Mouse (Mus musculus) left cerebral cortex, postnatal 4 days (tissue): ENCODE results near the gene Intu. TPM values are rescaled to one million over a fixed set of nuclear protein-coding genes. Genes with fewer than 3 reads are reported as not detected.

Experiments
- DNase-seq: peaks from one replicate; pipeline ENCODE4 v3.0.0-alpha.2; 2022
- intact Hi-C: fragments of 180-260 bp; cut with DNase I; formaldehyde crosslinking; loops from one replicate; pipeline ENCODE4 v1.15.1; 2025
- total RNA-seq, 2 experiments: library from RNA; stranded (reverse); gene quantifications; 2 replicates each; pipeline ENCODE4 v1.2.3; 2021

Intu gene
- 1 to 10 TPM; 5.5 to 8.0 TPM for total RNA-seq

DNA sequence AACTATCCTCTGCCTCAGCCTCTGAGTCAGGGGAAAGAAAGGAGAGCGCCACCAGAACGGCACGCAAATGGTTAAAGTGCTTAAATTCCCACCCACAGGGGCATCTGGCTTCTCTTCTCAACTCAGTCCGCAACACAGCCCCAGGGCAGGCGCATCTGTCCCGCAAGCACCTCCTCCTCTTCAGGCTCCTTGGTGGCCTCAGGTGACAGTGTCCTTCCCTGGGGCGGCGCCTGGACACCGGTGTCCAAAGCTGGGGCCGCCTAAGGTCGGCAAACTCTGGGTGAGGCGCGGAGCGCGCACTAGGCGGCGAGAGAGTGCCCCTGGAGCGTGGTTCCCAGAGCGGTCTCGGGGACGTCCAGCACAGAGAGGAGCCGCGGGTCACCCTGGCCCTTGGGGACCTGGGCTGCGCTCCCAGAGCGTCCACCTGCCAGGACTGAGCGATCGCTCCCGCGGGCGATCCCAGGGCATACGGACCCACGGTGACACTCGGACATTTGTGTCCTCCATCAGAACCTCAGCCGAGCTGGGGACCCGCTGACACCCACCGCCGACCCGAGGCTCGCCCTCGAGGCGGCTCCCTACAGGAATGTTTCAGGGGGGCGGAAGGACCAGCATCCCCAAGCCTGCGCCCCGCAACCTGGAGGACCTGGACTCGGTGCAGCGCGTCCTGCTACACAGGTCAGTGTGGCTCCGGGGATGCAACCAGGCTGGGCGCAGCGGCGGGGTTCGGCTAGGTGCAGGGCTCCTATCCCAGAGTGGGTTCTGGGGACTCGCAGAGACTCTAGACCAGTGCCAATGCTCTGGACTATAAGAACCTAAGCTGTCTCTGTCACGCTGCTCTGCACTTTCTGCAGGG, at the start of gene Intu:
Gene Intu, plus strand, starts transcription at position 1 of the 856 bp plus-strand sequence.
- intact Hi-C loops = no loop called here
- DNase-seq = peak; percentile 20

DNA sequence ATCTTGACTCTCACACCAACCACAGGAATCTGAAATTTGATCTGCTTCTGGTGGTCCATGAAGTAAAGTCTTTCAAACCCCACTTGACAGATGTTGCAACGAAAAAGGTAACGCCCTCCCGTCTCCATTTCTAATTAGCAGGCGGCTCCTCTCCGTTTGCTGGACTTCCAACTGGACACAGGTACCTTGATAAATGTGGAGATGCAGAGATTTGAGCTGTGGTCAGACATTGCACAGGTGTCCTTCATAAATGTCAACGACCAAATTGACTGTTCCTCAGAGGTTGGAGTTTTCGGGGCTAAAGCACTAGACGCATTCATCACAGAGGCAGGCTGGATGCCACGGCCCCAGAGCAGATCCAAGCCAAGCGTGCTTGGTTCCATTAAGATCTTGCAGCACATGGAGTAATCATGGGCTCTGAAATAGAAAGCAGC, 47.8 kb upstream of the Intu start:
- DNase-seq = no peak
- intact Hi-C loops = no loop called here

DNA sequence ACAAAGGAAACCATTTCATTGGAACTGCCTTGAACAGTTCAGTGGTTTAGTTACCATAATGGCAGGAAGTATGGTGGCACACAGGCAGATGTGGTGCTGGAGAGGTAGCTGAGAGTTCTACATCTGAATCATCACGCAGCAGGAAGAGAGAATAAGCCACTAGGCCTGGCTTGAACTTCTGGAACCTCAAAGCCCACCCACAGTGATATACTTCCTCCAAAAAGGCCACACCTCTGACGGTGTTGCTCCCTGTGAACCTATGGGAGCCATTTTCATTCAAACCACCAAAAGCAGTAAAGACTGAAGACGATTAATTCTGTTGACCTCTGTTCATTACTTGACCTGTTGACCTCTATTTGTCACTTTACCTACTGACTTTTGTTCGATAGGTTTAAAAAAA, 43.7 kb upstream of the Intu start:
- intact Hi-C loops = no loop called here
- DNase-seq = no peak

DNA sequence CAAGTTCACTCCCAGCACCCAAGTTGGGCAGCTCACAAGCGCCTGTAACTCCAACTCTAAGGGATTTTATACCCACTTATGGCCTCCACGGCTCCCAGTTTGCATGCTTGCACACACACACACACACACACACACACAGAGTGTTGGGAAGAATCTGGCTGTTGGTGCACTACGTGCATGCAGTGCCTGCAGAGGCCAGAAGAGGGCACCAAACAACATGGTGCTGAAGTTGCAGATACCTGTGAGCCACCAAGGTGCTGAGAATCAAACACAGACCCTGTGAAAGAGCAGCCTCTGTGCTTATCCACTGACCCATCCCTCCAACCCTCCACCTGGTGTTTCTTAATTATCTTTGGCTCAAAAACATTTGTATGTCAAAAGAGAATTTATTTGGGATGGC, 39.3 kb upstream of the Intu start:
- no peak for DNase-seq
- intact Hi-C loops = no loop called here

GRCm38 (mm10) chr3:40498898-40499297, 32.2 kb upstream of the Intu start:
- intact Hi-C loops = no loop called here
- no peak for DNase-seq

DNA sequence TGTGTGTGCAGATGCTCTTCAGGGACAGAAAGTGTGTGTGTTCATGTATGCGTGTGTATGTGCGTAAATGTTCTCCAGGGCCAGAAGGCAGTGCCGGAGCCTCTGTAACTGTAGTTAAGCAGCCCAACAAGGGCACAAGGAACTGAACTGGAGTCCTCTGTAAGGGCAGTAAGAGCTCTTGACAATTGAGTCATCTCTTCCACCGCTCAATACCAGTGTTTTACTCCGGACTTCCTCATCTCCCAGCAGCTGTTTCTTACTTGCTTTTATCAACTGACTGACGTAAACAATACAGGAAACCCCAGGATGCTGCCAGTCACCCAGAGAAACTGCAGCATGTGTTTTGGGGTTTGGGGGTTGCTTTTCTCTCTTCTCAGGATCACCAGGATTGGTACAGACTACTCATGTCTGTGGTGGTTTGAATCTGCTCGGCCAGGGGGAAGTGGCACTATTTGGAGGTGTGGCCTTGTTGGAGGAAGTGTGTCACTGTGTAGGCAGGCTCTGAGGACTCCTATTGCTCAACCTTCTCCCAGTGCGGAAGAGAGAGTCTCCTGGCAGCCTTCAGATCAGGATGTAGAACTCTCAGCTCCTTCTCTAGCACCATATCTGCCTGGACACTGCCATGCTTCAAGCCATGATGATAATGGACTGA, 30.8 kb upstream of the Intu start:
- intact Hi-C loops = no loop called here
- DNase-seq = no peak

DNA sequence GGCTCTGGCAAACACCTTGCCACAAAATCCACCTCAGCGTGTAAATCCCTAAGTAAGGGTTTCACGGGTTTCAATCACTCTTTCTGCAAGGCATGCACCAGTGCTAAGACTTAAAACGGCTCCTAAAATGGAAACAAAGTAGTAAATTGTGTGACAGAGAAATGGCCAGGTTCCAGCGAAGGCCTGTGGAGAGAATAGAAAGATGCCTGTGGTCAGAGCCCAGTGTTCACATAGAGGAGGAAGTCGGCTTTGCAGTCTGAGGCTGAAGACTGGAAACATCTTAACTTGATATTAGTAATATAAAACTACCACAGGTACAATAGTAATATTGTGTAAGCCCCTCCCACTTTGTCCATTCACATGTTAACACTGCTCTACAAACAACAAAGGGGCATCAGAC, 26.7 kb upstream of the Intu start:
- DNase-seq = no peak
- intact Hi-C loops = no loop called here

DNA sequence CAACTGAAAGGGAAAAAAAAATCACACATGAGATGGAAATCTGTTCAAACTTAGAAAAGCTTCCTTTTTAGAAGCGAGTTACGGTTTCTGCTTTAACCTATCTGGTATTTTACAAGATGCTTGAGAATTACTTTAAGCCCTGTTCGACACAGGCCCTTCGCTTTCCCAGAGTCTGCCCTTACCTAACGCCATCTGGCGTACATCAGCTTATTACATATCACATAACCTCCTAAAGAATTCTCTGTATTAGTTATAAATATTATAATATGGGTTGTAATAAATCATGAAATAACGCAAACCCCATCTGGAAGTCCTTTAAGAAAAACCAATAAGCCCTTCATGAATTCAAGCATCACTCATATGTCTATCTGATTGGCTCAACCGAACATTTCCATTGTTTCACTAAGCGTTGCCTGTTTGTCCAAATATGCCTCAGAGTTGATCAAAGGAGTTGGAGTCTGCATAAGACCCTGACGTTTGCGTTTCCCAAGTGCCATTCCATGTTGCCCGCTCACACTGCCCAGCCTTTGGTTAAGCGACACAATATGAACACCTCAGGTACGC, 25.6 kb upstream of the Intu start:
- no peak for DNase-seq
- intact Hi-C loops = no loop called here

- intact Hi-C loops = no loop called here
- DNase-seq = no peak
Measured at GRCm38 (mm10) chr3:40508927-40509576, 22.0 kb upstream of the Intu start.

- intact Hi-C loops = no loop called here
- DNase-seq = peak; percentile 45
Measured at GRCm38 (mm10) chr3:40510567-40510966, 20.5 kb upstream of the Intu start.

DNA sequence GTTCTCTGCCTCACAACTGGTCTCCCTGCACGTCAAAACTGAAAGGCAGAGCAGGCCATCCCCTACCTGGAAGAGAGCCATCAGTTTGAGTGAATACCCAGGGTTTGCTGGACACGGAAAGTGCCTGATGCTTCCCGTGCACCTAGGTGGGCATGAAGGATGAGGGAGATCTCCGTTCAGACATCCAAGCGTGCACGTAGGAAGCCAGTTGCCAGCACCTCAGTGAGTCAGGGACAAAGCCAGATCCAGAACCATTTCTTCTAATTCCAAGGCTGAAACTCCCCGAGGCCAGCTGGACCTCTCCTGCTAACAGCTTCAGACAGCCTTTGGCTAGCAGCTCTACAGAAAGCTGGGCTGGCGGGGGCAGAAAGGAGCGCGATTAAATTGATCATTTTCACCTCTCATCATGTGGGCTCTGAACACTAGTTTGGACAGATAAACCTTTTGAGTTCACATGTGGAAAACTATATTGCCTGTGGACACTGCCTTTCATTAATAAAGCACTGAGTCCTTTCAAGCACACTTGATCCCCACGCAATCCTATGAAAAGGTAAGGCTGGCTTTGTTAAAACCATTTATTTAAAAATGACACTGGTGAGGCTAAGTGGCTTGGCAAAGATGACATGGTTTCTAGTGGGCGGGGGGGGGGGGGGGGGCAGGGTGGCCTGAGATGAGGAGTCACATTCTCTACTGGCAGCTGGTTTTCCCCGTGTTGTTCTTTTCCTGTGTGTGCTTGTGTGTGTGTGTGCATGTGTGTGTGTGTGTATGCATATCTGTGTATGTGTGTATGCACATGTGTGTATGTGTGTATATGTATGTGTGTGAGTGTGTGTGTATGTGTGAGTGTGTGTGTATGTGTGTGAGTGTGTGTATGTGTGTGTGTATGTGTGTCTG, 17.9 kb upstream of the Intu start:
- DNase-seq = peak; percentile 18
- intact Hi-C loops = no loop called here

DNA sequence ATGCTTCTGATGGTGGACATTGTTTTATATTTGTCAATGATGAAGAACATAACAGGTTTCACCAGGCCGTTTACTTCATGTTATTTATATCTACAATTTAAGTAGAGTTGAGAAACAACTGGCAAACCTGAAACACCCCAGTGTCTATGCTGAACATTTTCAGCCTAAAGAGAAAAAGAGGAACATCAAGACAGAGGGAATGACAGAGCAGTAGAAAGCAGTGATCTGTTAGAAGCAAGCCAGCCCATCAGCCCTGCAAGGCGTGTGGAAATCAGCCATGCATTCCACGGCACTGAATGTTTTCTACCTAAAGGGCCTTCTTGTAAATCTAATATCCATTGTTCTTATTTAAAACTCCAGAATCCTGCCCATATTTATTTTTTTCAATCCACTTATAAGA, 12.8 kb upstream of the Intu start:
- DNase-seq = no peak
- intact Hi-C loops = no loop called here

DNA sequence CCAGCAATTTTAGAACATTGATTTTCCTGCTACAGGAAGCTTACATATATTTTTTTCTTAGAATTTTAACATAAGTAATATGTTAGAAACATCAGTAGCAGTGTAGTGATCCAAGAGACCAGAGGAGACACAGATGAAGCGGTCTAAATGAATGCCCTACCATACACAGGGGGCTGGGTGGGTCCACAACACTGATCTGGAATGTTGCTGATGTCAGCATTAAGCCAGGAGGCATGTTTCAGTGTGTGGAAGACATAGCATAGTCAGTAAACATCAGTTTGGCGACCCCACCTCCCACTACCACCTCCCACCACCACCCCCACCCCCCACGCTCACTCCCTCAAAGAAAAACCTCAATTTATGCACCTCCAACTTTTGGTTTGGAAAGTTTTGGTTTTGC, 11.5 kb upstream of the Intu start:
- intact Hi-C loops = no loop called here
- no peak for DNase-seq

DNA sequence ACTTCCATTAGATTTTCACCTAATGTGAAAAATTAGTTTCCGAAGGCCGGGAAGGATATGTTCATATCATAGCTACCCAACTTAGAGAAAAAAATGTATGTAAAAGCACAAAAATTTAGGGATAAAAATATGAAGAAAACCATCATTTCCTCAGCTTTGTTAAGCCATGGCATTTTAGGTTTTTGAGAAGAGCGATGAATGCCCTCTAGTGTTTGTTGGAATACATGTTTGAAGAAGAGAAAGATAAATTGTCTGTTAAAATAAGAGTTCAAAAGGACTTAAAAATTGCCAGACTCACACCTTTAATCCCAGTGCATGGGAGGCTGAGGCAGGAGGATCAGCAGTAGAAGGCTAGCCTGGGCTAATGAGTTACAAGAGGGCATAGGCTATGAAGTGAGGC, 10.5 kb upstream of the Intu start:
- intact Hi-C loops = loop anchor here (5.0 kb wide), 1 partner anchor 1633 kb away; the partner anchor contains the start of gene Fat4

GRCm38 (mm10) chr3:40522446-40522845, 8.6 kb upstream of the Intu start:
- intact Hi-C loops = loop anchor here (5.0 kb wide), 1 partner anchor 1635 kb away; the partner anchor contains the start of gene Fat4
- no peak for DNase-seq

More for the DNA sequence above, 10.5 kb upstream of the Intu start:
- no peak for DNase-seq

DNA sequence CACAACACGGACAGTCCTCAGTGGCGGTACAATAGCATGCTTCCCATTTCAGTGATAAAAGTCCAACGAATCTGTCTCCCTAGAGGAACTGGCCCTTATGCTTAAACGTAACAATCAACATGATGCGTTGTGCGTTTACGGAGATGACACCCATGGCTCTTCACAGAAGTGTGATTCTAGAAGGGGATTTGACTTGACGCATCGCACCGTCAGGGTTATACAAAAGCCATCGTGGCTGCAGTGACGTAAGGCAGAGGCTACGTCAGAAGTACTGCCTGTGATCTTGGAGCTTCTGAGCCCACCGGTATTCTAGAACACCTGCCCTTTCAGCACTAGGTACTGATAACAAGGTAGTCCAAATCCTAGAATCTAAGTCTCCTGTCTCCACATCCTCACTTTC, 8.2 kb upstream of the Intu start:
- DNase-seq = no peak
- intact Hi-C loops = loop anchor here (5.0 kb wide), 1 partner anchor 1636 kb away; the partner anchor contains the start of gene Fat4

DNA sequence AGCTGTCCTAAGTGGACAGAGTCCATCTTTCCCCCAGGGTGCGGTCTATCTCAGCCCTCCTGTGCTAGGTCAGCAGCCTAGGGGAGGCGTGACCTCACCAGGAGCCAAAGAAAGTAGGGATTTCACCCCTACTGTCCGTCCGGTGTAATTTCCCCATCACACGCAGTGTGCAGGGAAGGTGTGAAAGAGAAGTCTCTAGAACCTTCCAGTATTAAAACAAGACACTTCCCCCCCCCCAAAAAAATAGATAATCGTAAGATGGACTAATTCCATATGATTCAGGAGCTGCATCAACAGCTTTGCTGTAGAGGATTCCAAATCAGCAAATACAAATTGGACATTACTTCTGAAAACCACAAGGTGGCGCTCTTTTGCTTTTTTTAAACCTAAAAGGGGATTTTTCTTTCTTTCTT, 7.7 kb upstream of the Intu start:
- intact Hi-C loops = loop anchor here (5.0 kb wide), 1 partner anchor 1636 kb away; the partner anchor contains the start of gene Fat4

GRCm38 (mm10) chr3:40524841-40525240, 6.2 kb upstream of the Intu start:
- intact Hi-C loops = loop anchor here (5.0 kb wide), 2 partner anchors 222 to 1638 kb away; partner anchors contain the start of gene Fat4
- DNase-seq = no peak

More for the DNA sequence above, 7.7 kb upstream of the Intu start:
- no peak for DNase-seq

DNA sequence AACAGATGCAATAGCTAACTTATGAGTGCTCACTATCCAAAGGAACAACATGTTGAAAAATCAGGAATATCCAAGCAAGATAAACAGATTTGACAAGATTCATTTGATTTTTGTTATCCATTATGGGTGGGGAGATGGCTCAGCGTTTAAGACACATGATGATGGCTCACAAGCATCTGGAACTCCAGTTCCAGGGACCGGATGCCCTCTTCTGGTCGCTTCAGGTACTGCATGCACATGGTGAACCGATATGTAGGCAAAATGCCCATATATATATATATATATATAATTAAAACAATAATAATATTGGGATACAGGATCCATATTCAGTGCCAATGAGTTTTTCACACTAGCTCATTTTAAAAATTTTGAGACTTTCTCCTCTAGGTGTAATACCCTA, 5.7 kb upstream of the Intu start:
- intact Hi-C loops = loop anchor here (5.0 kb wide), 1 partner anchor 222 kb away; no protein-coding TSS in a partner anchor
- peak; percentile 67 for DNase-seq

- intact Hi-C loops = loop anchor here (5.0 kb wide), 1 partner anchor 221 kb away; no protein-coding TSS in a partner anchor
- DNase-seq = no peak
Measured at GRCm38 (mm10) chr3:40526095-40526494, 5.0 kb upstream of the Intu start.
